Mouse (Mus musculus): ENCODE measurements at regions not wholly inside any gene's neighbourhood (a gene's known extent, or its start where the extent isn't known, plus 50 kb on each side); places are given as distances from the start of the nearest gene placed in this dataset.

DNA sequence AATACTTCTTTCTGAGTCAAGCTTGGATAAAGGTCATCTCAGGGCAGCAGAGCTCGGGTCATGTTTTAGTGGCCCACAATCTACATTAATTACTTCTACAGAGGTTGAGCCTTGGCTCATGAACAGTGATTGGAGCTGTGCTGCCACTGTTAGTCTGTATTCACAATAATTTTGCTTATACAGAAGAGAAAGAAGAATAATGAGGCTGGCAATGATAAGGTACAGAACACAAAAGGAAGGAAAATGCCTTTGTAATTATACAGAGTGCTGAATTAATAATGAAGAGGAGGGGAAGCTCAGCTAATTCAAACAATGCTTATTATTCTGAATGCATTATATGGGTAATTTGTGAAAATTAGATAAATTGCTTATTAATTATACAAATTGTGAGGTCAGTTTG is 573.9 kb upstream of the Cblb start:
- DNase-seq (ENCODE audit: low spot score in 2 of 2): no peak

DNA sequence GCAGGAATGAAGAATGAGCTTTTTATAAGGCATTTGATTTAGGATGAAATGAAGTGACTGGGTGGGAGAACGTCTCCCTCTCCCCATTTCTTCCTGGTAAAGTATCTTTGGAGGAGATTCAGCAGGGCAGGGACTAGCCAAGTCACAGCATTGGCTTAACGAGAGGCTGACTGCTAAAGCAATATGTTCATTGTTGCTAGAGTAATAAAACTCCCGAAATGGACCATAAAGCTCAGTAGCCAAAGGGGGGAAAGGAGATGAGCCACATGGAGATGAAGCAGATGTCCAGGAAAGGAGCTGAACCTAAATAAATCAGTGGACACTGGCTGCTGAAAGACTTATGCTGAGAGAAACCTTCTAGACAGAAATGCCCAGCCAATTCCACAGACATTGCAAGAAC is 555.3 kb upstream of the Cblb start:
- no peak for DNase-seq (ENCODE audit: low spot score in 2 of 2)

DNA sequence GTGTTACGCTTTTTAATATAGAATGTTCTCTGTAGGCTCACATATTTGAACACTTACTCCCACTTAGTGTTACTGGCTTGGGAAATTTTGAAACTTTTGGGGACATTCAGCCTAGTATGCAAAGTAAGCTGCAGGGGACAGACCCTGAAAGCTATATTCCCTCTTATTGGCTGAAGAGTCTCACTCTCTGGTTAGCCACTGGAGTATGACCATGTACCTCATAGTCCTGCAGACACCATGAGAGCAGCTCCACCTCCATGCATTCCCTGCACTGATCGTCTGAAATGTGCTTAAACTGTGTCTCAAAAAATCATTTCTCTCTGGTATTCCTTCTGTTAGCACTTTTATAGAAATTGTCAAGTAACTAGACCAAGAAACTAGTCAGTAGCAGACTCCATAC is 534.9 kb upstream of the Cblb start:
- DNase-seq (ENCODE audit: low spot score in 2 of 2): no peak

DNA sequence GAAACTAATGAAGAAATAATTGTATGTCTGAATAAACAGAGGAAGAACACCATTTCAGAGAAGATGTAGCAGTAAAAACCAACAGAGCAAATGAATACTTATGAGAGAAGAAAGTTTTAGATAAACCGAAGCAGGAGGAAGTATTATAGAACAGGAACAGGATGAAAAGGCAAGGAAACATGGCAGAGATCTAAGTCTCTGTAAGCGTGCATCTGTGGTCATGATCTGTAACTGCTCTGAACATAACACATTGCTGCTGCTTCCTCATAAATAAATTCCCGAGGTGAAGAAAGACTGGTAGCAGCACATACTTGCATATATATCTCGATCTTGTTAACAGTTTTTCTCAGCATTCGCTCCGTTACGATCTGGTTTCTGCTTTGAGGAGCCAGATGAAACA is 533.2 kb upstream of the Cblb start:
- no peak for DNase-seq (ENCODE audit: low spot score in 2 of 2)

DNA sequence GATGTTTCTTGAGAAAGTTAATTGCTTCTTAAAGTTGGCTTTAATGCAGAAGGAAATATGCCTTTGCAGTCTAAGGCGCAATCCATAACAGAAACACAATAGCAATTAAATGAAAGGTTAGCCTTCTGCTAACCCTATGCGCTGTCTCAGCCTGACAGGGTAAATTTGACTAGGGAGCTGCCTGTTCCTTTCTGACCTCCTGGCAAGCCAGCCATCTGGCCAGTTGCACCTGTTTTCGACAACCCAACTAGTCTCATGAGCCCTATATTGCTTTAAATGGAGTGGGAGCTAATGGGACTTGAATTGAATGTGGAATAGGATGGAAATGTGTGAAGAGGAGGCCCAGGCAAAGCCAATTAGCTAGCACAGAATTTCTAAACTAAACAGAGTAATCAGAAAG is 513.9 kb upstream of the Cblb start:
- DNase-seq (ENCODE audit: low spot score in 2 of 2): no peak

DNA sequence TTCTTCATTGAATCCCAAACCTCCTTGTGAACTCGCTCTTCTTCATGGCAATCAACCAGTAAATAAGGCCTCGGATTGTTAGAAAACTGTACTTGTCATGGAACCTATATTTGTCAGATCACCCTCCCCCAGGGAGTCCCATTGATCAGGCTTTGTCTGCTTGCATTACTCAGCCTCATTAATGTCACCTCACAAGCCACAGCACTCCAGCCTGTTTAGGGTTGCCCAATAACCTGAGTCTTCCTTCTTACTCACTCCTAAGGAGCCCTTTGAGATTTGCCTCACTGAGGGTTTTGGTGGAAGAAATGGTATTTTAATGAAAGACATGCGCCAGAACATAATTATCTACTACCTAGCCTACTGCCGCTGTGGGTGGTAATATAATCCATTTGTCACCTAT is 510.3 kb upstream of the Cblb start:
- DNase-seq (ENCODE audit: low spot score in 2 of 2): no peak

DNA sequence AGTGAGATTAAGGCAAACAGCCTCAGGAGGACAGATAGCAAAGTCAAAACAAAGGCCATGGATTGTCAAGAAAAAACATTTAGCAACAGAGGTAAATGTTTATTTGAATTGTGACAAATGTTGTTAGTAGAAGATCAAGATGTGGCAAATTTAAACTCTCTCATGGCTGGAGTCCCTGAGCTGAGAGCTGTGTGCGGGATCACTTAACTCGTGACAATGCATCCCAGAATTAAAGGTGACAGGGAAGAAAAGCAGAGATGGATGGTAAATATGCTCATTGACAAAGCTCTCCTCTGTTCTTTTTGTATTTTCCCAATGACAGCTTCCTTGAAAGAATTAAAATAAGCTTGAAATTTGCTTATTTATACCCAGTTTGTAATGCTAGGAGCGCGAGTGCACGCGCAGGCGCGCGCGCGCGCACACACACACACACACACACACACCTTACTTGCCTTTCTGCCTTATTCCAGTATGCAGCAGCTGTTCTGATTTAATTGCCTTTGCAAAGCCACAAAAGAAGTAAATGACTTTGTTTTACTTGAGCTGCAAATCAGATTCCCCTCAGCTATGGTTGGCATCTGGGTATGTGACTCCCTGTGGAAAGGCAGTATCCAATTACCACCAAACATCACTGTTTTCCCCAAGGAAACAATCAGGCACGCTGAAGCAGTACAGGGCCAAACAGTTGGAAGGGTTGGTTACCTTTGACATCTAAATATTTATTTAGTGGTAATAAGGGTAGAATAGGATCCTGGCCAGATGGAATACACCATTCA is 509.5 kb upstream of the Cblb start:
- DNase-seq (ENCODE audit: low spot score in 2 of 2): no peak

DNA sequence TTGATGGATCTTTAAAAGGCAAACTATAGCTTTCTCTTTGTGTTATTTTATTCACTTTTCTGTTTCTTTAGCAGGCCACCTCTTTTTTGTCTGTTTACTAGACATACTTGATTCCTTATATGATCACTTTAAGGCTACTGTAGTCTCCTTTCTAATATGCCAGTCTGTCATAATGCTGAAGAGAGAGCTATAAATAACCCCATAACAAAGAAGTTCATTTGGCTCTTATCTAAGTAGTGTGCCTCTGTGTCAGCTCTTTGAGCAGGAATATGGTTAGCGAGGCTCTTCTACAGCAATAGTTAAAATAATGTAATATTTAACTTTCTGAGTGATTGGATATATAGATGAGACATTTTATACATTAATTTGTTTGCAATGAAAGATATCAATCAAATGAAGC is 507.0 kb upstream of the Cblb start:
- DNase-seq (ENCODE audit: low spot score in 2 of 2): no peak

DNA sequence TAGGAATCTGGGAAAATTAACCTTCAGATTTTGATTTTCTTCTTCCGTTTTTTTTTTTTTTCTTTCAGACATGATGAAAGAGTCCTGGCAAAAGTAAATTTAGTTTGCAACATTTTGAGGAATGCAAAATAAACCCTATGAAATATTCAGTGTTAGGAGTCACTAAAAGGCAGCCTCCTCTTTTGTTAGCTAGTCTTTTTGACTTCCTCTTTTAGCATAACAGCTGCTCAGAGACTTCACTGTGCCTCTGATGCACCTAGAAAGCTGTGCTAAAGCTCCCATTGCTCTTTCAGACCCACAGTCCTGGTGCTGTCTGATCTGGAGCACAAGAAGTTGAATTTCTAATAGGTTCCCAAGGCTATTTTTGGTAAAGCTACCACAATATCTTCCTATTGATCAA is 498.5 kb upstream of the Cblb start:
- no peak for DNase-seq (ENCODE audit: low spot score in 2 of 2)

DNA sequence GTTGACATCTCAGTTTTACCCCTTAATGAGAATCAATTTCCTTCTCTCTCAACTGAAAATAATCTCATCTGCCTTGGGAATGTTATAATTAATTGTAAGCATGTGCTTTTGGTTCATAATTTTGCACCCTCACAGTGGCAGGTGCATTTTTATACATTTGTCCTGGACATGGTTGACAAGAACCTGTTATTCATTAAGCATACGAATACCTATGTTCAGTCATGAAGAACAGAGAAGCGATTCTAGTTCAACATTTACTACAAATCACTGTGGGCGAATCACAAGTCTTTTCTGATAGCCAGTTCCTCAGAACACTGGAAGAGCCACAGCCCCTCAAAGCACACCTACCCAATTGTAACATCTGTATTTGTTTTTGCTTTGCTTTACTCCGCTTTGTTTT is 487.3 kb upstream of the Cblb start:
- no peak for DNase-seq (ENCODE audit: low spot score in 2 of 2)

DNA sequence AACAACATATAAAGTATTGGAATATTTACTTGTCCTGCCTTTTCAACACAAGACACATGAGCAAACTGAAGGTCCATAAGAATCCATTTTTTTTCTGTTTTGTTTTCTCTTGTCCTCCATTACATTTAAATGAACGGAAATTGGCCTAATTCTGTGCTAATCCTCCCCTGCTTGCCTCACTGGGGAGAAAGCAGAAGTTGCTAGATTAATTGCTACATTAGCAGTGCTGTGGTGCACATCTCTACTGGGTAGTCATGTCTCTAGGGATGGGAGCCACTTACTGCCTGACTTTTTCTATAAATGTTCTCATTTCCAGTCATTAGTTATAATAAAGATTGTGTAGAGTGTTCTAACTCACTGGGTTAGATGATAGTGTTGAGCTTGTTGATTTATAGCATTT is 484.0 kb upstream of the Cblb start:
- DNase-seq (ENCODE audit: low spot score in 2 of 2): no peak

DNA sequence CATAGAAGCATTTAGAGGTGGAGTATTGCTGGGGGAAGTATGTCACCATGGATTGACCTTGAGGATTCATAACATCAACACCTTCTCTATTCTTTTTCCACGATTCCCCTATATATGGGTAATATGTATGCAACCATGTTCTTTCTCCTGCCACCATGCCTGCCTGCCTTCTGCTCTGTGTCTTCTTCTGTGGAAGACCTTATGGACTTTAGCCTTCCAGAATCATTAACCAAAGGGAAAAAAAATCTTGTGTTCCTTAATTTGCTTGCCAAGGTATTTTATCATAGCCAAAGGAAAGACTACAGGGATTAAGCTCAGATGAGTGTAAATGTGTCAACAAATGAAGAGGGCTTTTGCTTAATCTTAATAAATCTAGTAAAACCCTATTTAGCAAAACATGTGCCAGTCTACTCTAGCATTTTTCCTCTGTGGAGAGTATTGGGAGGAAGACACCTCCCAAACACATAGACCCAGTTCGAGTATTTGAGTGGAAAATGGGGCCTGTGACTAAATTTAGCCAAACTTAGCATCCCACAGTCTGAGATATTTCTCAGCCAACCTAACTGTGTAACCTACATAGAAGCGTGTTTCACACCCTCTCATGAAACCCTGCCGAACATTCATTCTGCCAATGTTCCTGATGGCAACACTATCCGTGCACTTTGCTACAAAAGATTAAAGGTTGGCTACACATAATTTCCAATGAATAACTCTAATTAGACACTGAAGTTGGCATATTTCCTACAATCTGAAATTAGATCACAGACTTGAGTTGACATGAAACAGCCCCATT is 468.0 kb upstream of the Cblb start:
- peak in 1 of 2 experiments; percentile 3 for DNase-seq (ENCODE audit: low spot score in 2 of 2)

DNA sequence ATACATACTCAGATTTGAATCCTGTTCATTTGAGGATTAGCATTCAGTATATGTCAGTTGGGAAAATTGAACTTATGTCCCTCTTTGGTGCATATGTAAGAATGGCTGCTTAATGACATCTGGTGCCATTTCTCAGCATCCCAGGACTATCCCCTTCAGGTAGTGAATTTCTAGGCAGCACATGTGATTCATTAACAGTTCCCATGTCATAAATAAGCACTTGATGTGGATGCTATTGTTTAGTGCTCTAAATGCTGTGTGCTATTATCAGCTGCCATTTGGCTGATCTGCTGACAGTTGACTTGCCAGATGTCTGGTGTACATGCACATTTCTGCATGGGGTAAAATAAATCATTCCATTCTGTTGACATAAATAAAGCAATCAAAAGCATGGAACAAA is 467.0 kb upstream of the Cblb start:
- DNase-seq (ENCODE audit: low spot score in 2 of 2): no peak

DNA sequence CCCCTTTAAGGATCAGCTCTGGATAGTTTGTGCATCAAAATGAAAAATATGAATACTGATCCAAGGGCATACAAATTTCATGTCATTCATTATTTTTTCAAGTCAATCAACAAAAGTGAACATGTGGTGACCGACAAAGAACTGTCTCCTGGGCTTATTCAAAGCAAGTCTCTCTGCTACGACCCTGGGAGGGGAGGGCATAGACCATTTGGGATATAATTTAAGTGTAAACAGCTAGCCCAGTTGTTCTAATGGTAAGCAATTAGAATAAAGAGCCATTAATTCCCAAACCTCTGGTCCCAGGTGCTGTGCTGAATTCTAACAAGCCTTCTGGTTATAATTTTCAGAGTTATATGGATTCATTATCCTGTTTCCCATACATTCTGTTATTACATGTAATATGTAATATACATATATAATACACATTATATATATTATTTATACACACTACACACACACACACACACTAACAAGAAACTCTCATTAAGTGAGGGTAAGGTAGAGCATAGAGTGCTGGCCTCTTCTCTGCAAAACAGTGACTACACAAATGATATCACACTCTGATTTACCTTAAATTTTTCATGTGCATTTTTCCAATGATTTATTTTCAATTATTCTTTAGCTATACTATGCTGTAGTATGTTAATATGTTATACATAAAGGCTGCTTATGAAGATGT is 453.0 kb upstream of the Cblb start:
- no peak for DNase-seq (ENCODE audit: low spot score in 2 of 2)

DNA sequence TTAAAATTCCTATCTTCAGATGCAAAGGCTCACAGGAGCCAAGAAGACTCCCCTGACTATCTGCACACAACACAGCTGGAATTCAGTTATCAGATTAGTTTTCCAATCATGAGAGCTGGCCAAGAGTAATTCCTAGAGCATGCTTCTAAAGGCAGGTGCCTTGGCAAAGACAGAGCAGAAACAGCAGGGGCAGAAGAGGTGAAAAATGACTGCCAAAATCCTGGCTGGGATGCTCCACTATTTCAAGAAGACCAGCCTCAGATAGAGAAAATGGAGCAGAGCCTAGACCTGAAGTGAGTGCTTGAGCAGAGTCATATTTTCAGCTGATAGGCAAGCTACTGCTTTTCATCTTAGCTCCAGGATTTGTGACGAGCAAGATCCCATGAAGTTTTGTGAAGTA is 450.5 kb upstream of the Cblb start:
- no peak for DNase-seq (ENCODE audit: low spot score in 2 of 2)

DNA sequence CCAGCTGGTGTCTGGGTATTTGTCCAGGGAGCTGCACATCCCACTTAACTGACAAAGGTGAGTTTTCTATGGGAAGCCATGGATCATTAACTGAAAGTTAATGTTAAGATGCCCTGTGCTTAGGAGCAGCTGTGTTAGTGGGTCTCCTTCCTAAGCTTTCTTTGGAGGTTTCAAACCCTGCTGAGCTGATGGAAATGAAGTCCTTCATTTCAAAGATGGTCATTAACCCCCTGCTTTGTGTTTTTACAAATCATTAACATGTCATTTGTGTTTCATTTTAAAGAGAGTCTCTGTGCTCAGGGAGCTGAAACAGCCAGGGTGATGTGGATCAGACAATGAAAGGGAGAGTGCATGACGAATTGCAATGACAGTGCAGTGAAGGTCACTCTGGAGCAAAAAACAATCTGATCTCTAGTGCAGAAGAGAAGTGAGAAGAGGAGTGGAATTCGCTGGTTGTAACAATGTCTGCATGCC is 441.1 kb upstream of the Cblb start:
- no peak for DNase-seq (ENCODE audit: low spot score in 2 of 2)

DNA sequence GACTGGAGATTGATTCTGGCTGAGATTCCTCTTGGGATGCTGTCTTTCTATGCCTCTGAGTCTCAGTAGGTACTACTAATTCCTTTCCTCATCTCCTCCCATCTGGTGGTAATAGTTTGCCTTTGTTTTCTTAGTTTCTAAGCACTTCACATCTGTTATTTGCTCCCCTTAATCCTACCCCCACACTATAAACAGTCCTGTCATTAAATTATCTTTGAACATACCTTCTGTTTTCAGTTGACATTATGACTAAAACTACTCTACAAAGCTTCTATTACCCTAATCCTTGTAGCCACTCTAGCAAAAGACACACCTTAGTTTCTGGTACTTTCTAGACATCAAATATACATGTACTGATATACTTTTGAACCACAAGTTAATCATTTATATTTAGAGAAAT is 413.4 kb upstream of the Cblb start:
- DNase-seq (ENCODE audit: low spot score in 2 of 2): no peak

DNA sequence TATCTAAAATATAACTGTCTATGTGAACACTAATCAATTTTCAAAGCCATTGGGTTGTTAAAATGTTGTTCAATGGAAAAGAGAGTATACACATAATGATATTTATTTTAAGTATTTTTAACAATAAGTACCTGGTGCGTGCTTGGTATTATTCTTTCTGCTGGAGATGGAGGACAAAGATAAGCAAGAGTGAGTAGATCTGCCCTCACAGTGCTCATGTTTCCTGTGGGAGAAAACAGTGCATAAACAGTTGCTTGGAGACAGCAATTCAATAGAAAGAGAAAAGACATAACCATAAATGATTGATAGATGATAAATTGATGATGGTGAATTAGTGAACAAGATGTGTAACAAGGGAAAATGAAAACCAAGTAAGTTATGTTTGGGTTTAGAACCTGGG is 384.4 kb upstream of the Cblb start:
- no peak for DNase-seq (ENCODE audit: low spot score in 2 of 2)

DNA sequence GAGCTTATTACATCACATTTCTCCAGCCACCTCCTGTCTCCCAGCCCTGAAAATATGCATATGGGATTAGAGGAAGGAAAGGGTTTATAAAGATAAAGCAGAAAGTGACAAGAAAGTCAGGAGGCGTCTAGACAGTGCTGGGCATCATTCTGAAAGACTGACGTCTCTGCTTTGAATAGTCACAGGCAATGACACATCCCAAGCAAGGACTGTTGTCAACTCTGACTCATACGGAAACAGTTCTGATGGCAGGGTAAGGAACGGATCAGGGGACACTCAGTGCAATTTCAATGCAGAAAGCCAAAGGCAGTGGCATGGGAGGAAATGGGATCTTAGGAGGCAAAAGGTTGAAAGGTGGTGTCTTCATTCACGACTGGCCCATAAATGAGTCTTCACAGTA is 380.9 kb upstream of the Cblb start:
- no peak for DNase-seq (ENCODE audit: low spot score in 2 of 2)

DNA sequence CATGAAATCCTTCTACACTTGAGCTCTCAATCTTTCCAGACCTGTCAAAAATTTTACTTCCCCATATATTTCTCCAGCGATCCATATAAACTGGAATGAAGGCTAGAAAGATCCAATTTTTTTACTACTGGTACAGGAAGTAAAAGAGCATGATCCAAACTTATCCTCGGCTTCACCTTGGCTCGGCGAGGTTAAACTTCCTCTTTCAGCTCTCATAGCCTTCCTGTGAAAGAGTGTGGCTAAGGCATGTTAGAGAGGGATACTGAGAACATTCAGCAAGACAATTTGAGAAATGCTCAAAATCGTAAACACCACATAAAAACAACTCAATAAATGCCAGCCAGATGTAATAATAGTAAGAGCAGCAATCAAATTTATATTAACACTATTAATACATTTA is 380.3 kb upstream of the Cblb start:
- DNase-seq (ENCODE audit: low spot score in 2 of 2): no peak

DNA sequence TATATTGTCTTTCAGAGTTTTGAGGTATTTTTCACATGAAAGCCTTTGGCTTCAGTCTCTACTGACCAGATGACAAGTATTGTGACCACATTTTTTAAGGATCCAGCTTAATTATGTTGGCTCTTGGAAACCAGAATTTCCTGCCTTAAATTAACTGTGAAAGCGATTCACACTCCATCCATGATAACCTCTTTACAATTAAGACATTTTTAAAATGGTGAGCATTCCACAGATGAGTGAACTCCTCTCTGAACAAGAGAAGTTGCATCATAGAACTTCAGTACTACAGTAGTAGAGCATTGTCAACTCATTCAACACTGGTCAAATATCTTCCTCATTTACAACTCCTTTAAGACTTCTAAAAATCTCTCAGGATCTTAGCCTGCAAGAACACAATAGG is 369.3 kb upstream of the Cblb start:
- no peak for DNase-seq (ENCODE audit: low spot score in 2 of 2)

DNA sequence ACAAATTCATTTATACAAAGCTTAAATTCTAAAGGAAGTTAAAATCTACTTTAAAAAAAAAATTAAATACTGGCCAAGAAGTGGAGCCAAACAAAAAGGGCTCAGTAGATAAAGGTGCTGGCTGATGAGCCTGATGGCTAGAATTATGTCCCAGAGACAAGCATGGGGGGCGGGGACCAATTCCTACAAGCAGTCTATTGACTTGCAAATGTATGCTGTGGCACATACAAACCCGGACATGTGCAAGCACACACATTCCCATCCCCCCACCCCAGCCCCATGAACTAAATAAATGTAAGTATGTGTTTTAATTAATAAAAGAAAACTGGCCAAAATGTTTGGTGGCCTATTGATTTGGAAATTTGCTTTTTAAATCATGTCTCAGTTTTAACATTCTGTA is 366.7 kb upstream of the Cblb start:
- DNase-seq (ENCODE audit: low spot score in 2 of 2): no peak

DNA sequence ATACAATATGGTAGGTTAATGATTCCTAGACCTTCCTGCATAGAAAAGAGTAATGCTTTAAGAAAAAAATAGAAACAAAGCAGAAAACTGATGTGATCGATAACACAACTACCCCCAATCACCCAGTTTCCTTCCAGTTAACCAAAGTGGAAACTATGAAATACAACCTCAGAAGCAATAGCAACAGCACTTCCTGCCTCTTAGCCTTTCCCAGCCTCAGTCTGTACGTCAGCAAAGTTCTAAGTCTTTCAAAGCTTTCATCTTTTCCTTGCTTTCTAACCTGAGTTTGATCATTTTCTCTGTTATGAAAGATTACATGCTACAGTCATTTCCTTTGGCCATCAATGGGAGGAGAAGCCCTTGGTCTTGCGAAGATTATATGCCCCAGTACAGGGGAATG is 355.9 kb upstream of the Cblb start:
- DNase-seq (ENCODE audit: low spot score in 2 of 2): no peak
